Mouse (Mus musculus) E14TG2a.4 (cell line): ENCODE data around the gene Plxnd1.

Source experiments
- CTCF ChIP-seq: conservative IDR thresholded peaks from 2 replicates; pipeline ENCODE4 v1.5.1; 2014; ENCODE audit warnings: low read length
- NANOG ChIP-seq: IDR thresholded peaks from 2 replicates; pipeline ENCODE4 v1.6.1; 2014; ENCODE audit warnings: borderline replicate concordance, low read length, mixed read lengths
- POU5F1 ChIP-seq: IDR thresholded peaks from 2 replicates; pipeline ENCODE4 v1.6.1; 2014; ENCODE audit warnings: low read length, borderline replicate concordance

GRCm38 (mm10) chr6:115913482-115913881 lies 81.3 kb downstream of the Plxnd1 start:
- TF ChIP-seq CTCF (no peak), POU5F1 (no peak), NANOG (no peak)
